ENCODE assay signal across 23 mouse cellular contexts in genomic region chr4:82793608-82794007, GRCm38 (mm10).
"Had no signal": no experiment of that assay in that cellular context is flagged by ENCODE, and none has a peak within 500 bp of the region (broad histone marks: within the 10 kb centered on the region; RNA-seq: fewer than 3 reads in every experiment).

No protein-coding gene starts in this region.

- H3K27me3 ChIP-seq: heart, embryonic 12.5 days; hindbrain, embryonic 12.5 days; intestine, embryonic 15.5 days; limb, embryonic 12.5 days had no signal

- H3K27ac ChIP-seq: gastrocnemius, adult 2 months; heart, embryonic 10.5 days; hindbrain, embryonic 10.5 days; hindbrain, embryonic 12.5 days; hindbrain, embryonic 14.5 days; intestine, embryonic 15.5 days; layer of hippocampus, adult 2 months; left cerebral cortex, adult 2 months; limb, embryonic 10.5 days; limb, embryonic 12.5 days had no signal

- ATAC-seq: forebrain, embryonic 16.5 days; hindbrain, embryonic 16.5 days; inflammation-experienced regulatory T-cells, adult 6 months; intestine, embryonic 15.5 days; intestine, postnatal 0 days had no signal

- H3K4me3 ChIP-seq: gastrocnemius, adult 2 months; heart, embryonic 10.5 days; heart, embryonic 12.5 days; hindbrain, embryonic 10.5 days; hindbrain, embryonic 12.5 days; intestine, embryonic 15.5 days; layer of hippocampus, adult 2 months; left cerebral cortex, adult 2 months; limb, embryonic 10.5 days; limb, embryonic 12.5 days had no signal

- H3K4me1 ChIP-seq: heart, embryonic 10.5 days; hindbrain, embryonic 10.5 days; hindbrain, embryonic 12.5 days; intestine, embryonic 15.5 days; limb, embryonic 10.5 days; limb, embryonic 12.5 days had no signal

- H3K36me3 ChIP-seq: hindbrain, embryonic 12.5 days; intestine, embryonic 15.5 days; limb, embryonic 10.5 days; limb, embryonic 12.5 days had no signal

- H3K4me2 ChIP-seq: heart, embryonic 12.5 days; hindbrain, embryonic 12.5 days; hindbrain, embryonic 14.5 days; intestine, embryonic 15.5 days; limb, embryonic 12.5 days had no signal

- DNase-seq: gastrocnemius, adult 2 months; gastrocnemius, postnatal 10 days; gastrocnemius, postnatal 25 days; heart, adult 18-20 months; heart, postnatal 10 days; heart, postnatal 4 days; kidney, adult 2 months; kidney, postnatal 25 days; kidney, postnatal 4 days had no signal

- H3K9me3 ChIP-seq: heart, embryonic 10.5 days; heart, embryonic 12.5 days; hindbrain, embryonic 10.5 days; hindbrain, embryonic 12.5 days; intestine, embryonic 15.5 days; limb, embryonic 10.5 days; limb, embryonic 12.5 days had no signal

- H3K9ac ChIP-seq: heart, embryonic 12.5 days; hindbrain, embryonic 12.5 days; hindbrain, embryonic 14.5 days; intestine, embryonic 15.5 days; limb, embryonic 12.5 days had no signal
